Mouse (Mus musculus) cerebellum, adult 11-12 months (tissue): ENCODE data around the gene Fpr-rs4.
"Not testable (repeated sequence)": the region's sequence is repeated elsewhere in the genome, so short reads cannot be mapped to it uniquely, and the experiment has no call there.

Experiments
- DNase-seq: peaks from one replicate; pipeline ENCODE4 v3.0.0; 2022

Gene Fpr-rs4

GRCm38 (mm10) chr17:18021433-18021832, at the start of gene Fpr-rs4:
TSS of gene Fpr-rs4 (plus strand) at chr17:18021733.
- DNase-seq: no peak

DNA sequence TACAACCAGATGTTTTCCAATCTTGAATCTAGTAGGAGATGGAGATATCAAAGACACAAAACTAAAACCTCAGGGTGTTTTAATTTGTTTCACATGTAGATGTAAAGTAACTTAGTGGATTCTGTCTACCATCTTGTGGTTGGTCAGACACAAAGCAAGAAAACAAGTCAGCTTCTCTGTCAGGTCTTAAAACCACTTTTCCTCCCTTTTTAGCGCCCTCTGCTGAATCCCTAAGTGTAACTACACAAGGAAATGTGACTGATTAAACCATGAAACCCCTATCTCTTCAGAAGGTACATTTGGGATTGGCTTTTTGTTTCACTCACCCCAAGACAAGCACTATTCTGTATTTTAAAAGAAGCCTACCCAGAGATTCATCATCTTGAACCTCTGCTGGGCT, 48.1 kb upstream of the Fpr-rs4 start:
- DNase-seq: no peak

- not testable (repeated sequence) for DNase-seq
Observed at GRCm38 (mm10) chr17:17981232-17981631, 40.3 kb upstream of the Fpr-rs4 start.

GRCm38 (mm10) chr17:18004752-18005151, 16.8 kb upstream of the Fpr-rs4 start:
- DNase-seq: no peak

- DNase-seq: no peak
Observed at GRCm38 (mm10) chr17:18049124-18049523, 27.6 kb downstream of the Fpr-rs4 start, which contains the start of gene Vmn2r124. TSS of gene Vmn2r124 (plus strand) at chr17:18049424.
